Mouse (Mus musculus) heart, postnatal 25 days (tissue): ENCODE results near the gene Bcorl1. TPM values are rescaled to one million over a fixed set of nuclear protein-coding genes. Genes with fewer than 3 reads are reported as not detected.
"Not testable (repeated sequence)": the region's sequence is repeated elsewhere in the genome, so short reads cannot be mapped to it uniquely, and the experiment has no call there.

Experiments used
- DNase-seq: peaks from one replicate; pipeline ENCODE4 v3.0.0; 2022; ENCODE audit warnings: low spot score
- intact Hi-C: fragments of 180-260 bp; cut with DNase I; formaldehyde crosslinking; loops from one replicate; pipeline ENCODE4 v1.15.1; 2025
- total RNA-seq, 2 experiments: library from RNA; stranded (reverse); gene quantifications; 2 replicates each; pipeline ENCODE4 v1.2.3; 2021

Bcorl1 gene
- total RNA-seq, 2 experiments from 2014 or later, result 5.3 to 7.6 TPM

- DNase-seq, result no peak
- intact Hi-C loops, result no loop called here
Measured at GRCm38 (mm10) chrX:48434251-48434650, 93.1 kb downstream of the Bcorl1 start.

DNA sequence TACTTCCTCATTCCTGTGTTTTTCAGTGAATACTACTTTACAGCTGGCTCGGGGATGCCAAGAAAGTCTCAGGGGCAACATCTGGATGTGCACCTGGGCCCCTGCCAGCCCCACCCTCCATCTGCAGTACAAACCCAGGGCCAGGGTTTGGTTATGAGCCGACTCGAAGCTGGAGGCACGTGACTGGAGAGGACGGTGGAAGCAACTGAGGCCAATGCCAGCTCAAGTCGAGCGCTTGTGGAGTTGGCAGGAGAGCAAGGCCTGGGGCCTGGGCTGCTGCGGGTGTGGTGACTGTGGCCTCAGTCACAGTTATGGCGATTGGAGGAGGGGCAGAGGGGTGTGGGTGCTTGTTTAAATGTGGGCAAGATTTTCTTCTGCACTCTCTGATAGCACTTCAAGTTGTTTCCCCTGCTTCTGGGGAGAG lies 94.3 kb downstream of the Bcorl1 start:
- DNase-seq, result no peak

DNA sequence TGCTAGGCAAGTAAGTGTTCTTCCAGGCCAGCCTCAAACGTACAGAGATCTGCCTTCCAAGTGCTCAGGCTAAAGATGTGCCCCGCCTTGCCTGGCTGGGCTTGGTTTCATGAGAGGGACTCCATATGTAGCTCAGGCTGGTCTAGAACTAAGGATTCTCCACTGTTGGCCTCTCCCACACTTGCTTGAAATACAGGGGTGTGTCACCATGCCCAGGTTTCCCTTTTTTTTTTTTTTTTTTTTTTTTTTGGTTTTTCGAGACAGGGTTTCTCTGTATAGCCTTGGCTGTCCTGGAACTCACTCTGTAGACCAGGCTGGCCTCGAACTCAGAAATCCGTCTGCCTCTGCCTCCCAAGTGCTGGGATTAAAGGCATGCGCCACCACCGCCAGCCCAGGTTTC lies 94.9 kb downstream of the Bcorl1 start:
- DNase-seq, intact Hi-C loops: not testable (repeated sequence)

More for the DNA sequence above, 94.3 kb downstream of the Bcorl1 start:
- intact Hi-C loops, result no loop called here

DNA sequence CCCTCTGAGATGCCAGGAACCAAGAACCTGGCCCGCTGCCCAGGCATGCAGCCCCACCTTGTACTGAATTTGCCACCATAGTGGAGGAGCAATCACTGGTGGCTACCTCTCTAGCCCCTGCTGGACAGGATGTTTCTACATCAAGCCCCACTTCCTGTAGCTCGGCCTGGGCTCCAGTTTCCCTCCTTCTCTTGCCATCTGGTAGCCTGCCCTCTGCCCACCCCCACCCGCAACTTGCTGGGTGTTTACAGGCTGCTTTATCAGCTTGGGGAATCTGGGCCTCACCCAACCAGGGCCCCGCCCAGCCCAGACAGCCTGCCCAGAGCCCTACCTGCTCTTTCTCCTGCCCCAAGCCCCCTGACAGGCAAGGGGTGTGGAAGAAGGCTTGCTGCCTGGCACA lies 97.9 kb downstream of the Bcorl1 start:
- intact Hi-C loops, result no loop called here
- no peak for DNase-seq

GRCm38 (mm10) chrX:48441548-48441947 lies 100.4 kb downstream of the Bcorl1 start:
- intact Hi-C loops, result no loop called here
- no peak for DNase-seq

DNA sequence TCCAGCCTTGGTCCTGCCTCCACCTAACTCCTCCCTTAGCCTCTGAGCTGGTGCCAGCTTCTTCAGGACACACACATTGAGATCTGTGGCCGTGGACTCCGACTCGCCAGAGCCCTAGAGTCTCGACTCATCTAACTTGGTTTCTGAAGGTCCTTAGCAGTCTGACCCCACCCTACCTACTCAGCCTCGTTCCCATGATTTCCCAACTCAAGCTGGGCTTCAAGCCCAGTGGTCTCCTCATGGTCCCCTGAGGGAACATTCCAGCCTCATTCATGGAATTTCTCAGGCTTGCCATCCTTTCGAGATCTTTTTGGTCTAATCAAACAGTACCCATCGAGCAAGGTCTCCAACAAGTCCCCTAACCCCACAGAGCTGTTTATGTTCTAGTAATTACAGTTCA lies 100.8 kb downstream of the Bcorl1 start:
- intact Hi-C loops, result no loop called here
- DNase-seq, result no peak

DNA sequence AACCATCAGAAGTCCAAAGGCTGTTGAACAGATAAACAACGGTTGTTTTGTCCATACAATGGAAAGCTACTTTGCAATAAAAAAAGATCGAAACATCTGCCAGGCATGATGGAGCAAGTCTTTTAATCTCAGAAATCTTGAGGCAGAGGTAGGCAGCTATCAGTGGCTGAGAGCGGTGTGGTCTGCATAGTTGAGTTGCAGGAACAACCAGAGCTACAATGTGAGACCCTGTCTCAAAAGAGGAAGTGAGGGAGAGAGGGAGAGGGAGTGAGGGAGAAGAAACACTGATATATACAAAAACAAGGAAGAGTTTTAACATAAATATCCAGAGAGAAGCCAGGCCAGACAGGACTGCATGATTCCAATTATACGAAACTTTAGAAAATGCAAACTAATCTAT lies 103.5 kb downstream of the Bcorl1 start:
- intact Hi-C loops, result no loop called here
- DNase-seq, result no peak

GRCm38 (mm10) chrX:48449646-48450045 lies 108.5 kb downstream of the Bcorl1 start:
- no peak for DNase-seq
- intact Hi-C loops, result no loop called here

GRCm38 (mm10) chrX:48452231-48452890 lies 111.2 kb downstream of the Bcorl1 start:
- intact Hi-C loops, result no loop called here
- DNase-seq, result peak; percentile 35

DNA sequence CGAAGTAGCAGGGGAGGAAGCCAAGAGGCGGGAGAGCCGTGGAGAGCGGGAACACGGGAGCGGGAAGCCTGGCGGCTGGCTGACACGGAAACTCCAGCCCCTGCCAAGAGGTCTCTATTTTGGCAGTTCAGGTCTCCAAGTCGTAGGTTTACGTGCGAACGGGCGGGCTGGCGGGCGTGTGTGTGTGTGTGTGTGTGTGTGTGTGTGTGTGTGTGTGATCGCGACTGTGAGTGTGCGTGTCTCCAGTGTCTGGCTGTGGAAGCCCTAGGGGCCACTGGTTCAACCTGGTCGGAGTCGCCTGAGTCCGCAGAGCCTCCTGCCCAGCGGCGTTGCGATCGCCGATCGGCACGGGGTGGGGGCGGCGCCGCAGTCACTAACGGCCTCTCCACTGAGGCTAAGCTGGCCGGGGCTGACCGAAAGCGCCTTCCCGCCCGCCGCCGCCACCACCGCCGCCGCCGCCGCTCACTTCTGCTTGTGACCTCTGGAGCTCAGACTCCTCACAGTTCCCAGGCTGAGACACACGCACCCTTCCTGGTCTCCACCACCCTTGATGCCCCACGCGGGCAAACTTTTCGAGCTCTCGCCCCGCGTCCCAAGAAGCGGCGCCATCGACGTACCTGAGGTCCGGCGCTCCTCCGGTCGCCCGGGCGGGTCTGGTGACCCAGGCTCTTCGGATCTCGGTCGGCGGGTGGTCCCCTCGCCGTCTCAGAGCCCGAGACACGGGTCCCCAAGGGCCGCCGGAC lies 111.9 kb downstream of the Bcorl1 start:
- intact Hi-C loops, result no loop called here
- no peak for DNase-seq

- peak; percentile 74 for DNase-seq
- intact Hi-C loops, result loop anchor here (2.0 kb wide), 1 partner anchor 29 kb away; no protein-coding TSS in a partner anchor
Measured at GRCm38 (mm10) chrX:48453736-48454494, 112.8 kb downstream of the Bcorl1 start.

DNA sequence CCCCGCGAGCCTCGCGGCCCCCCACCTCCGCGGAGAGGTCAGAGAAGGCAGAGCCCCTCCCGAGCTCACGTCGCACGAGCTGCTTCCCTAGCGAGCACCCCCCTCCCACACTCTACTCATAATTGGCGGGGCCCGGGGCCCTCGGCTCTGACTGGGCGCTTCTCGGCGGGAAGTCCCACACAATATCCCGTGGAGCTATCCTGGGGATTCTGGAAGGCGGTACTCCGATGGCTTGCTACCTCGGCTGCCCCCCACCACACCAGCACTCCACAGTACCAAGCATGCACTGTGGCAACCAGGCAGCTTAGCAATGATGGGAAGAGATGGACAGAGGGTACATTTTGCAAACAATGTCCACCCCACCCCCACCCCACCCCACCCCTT lies 113.3 kb downstream of the Bcorl1 start:
- DNase-seq, result no peak
- intact Hi-C loops, result loop anchor here (2.0 kb wide), 1 partner anchor 30 kb away; no protein-coding TSS in a partner anchor

DNA sequence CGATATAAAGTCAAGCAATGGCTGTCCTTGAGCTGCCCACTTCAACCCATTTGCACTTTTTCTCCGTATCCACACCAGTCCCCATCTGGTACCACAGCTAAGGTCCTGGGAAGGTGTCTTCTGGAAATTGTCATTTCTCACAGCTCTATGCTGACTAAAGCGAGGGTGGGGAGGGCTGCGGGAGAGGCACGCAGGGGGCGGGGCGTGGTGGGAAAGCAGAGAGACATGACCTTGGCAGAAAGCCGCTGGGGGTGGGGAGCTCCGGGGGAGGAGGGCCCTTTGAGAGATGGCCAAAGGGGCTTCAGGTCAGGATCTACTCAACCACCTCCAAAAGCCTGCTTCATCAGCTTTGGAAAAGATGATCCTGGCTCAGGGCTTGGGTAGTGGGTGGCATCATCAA lies 113.9 kb downstream of the Bcorl1 start:
- intact Hi-C loops, result loop anchor here (2.0 kb wide), 1 partner anchor 30 kb away; no protein-coding TSS in a partner anchor
- no peak for DNase-seq

GRCm38 (mm10) chrX:48456956-48457355 lies 115.8 kb downstream of the Bcorl1 start:
- DNase-seq, result no peak
- intact Hi-C loops, result no loop called here

Other genes starting within 250 kb of the Bcorl1 start
- gene Xpnpep2, start 232.6 kb upstream of the Bcorl1 start, total RNA-seq, result 1 to 10 TPM; 2.7 to 3.6 TPM
- 1 to 10 TPM in 1 of 2 experiments, under 1 TPM in 1; 0.84 to 1.2 TPM for gene Sash3, start 194.9 kb upstream of the Bcorl1 start, total RNA-seq
- 10 to 100 TPM; 26.5 to 35.8 TPM for gene Zdhhc9, start 132.5 kb upstream of the Bcorl1 start, total RNA-seq
- gene Utp14a, start 84.5 kb upstream of the Bcorl1 start, total RNA-seq, result 10 to 100 TPM; 12.6 to 17.9 TPM
- 1 to 10 TPM; 6.0 to 6.4 TPM for gene Elf4, start 121.8 kb downstream of the Bcorl1 start, total RNA-seq
- gene Aifm1, start 172.2 kb downstream of the Bcorl1 start, total RNA-seq, result 100 to 1,000 TPM; 111 to 113 TPM
- gene Rab33a, start 177.9 kb downstream of the Bcorl1 start, total RNA-seq, result under 1 TPM in 1 of 2 experiments, not detected in 1; 0.45 TPM